ENCODE assay signal across 12 mouse cellular contexts in genomic region chr12:56536174-56536883, GRCm38 (mm10). TPM values are rescaled to one million over a fixed set of nuclear protein-coding genes. Genes with fewer than 3 reads are reported as not detected.
A peak's percentile ranks its signal among the peaks of the same experiment; 100 is the strongest.
DNase-seq lines count a peak whose midpoint lies in the region; ATAC-seq and TF ChIP-seq lines count a peak whose summit lies in the region.
"Had no signal": no experiment of that assay in that cellular context is flagged by ENCODE, and none has a peak within 500 bp of the region (broad histone marks: within the 10 kb centered on the region; RNA-seq: fewer than 3 reads in every experiment).

No protein-coding gene starts in this region.

- no peaks in the 10 kb centered on the region for H3K36me3 ChIP-seq in hindbrain, embryonic 14.5 days (replicated peaks; ENCODE audit: control insufficient read depth, insufficient read depth)
- no peaks in the 10 kb centered on the region for H3K36me3 ChIP-seq in hindbrain, embryonic 13.5 days
- H3K36me3 ChIP-seq in forebrain, embryonic 12.5 days (replicated peaks) = no peaks in the 10 kb centered on the region

- H3K9ac ChIP-seq in hindbrain, embryonic 14.5 days = no peak overlapping the region
- H3K9ac ChIP-seq in hindbrain, embryonic 13.5 days = no peak overlapping the region
- H3K9ac ChIP-seq in forebrain, embryonic 12.5 days = peak overlapping the region; percentile 66

- no peaks in the 10 kb centered on the region for H3K4me1 ChIP-seq in hindbrain, embryonic 14.5 days (replicated peaks; ENCODE audit: control insufficient read depth, insufficient read depth, low read length)
- H3K4me1 ChIP-seq in hindbrain, embryonic 13.5 days (replicated peaks) = peaks cover 24% of the 10 kb centered on the region
- peaks cover 23% of the 10 kb centered on the region for H3K4me1 ChIP-seq in forebrain, embryonic 12.5 days

- TF ChIP-seq CTCF in brain, embryonic 14.5 days (IDR thresholded peaks at IDR 0.05; ENCODE audit: borderline replicate concordance, extremely low read depth, insufficient read depth, insufficient read length) = no peak

- 0 out of 2 replicates have a peak overlapping the region, but pooled peaks have one; percentile 3 for H3K4me3 ChIP-seq in hindbrain, embryonic 14.5 days (replicated peaks; ENCODE audit: low read length)
- no peak overlapping the region; the same call in 1 of the 2 replicates for H3K4me3 ChIP-seq in hindbrain, embryonic 13.5 days
- peak overlapping the region; percentile 48 for H3K4me3 ChIP-seq in forebrain, embryonic 12.5 days (replicated peaks)

- no peak overlapping the region for H3K4me2 ChIP-seq in hindbrain, embryonic 14.5 days (replicated peaks)
- H3K4me2 ChIP-seq in hindbrain, embryonic 13.5 days = no peak overlapping the region
- H3K4me2 ChIP-seq in forebrain, embryonic 12.5 days = peak overlapping the region; percentile 43

- H3K27me3 ChIP-seq in hindbrain, embryonic 14.5 days (ENCODE audit: control insufficient read depth, insufficient read depth, low read length) = peaks cover 98% of the 10 kb centered on the region
- peaks cover 97% of the 10 kb centered on the region for H3K27me3 ChIP-seq in hindbrain, embryonic 13.5 days
- peaks cover 96% of the 10 kb centered on the region for H3K27me3 ChIP-seq in forebrain, embryonic 12.5 days

- no peak for DNase-seq in hindbrain, embryonic 14.5 days (ENCODE audit: low spot score)
- DNase-seq in brain, embryonic 14.5 days (ENCODE audit: low read depth) = peak; percentile 63
- peak; percentile 38 for DNase-seq in lung, postnatal 10 days
- no peak for DNase-seq in spleen, postnatal 4 days (ENCODE audit: low spot score in 2 of 2)
- no peak for DNase-seq in left cerebral cortex, adult 8-10 months (ENCODE audit: low spot score in 2 of 2)
- DNase-seq in cerebellum, postnatal 4 days (ENCODE audit: low spot score in 2 of 2) = no peak
- DNase-seq: adrenal gland, postnatal 25 days; thymus, postnatal 4 days had no signal

- WGBS in hindbrain, embryonic 14.5 days = 1% methylated on average over 43 of the region's 44 CpGs
- WGBS in hindbrain, embryonic 13.5 days = under 1% methylated on average over 40 of the region's 44 CpGs
- WGBS in forebrain, embryonic 12.5 days = under 1% methylated on average over 44 of the region's 44 CpGs

- TF ChIP-seq POLR2A in brain, embryonic 14.5 days (IDR thresholded peaks at IDR 0.05; ENCODE audit: borderline replicate concordance, extremely low read depth, insufficient read depth, insufficient read length, poor library complexity, severe bottlenecking) = no peak

- no peak for ATAC-seq in hindbrain, embryonic 14.5 days (ENCODE audit: low FRiP score)
- ATAC-seq in hindbrain, embryonic 13.5 days (ENCODE audit: low FRiP score) = no peak
- peak; percentile 21; the same call in 1 of the 2 replicates for ATAC-seq in forebrain, embryonic 12.5 days (ENCODE audit: low FRiP score)

- no peaks in the 10 kb centered on the region for H3K9me3 ChIP-seq in hindbrain, embryonic 14.5 days (ENCODE audit: control insufficient read depth, low read length)
- H3K9me3 ChIP-seq in hindbrain, embryonic 13.5 days = no peaks in the 10 kb centered on the region
- no peaks in the 10 kb centered on the region for H3K9me3 ChIP-seq in forebrain, embryonic 12.5 days

- no peak overlapping the region for H3K27ac ChIP-seq in hindbrain, embryonic 14.5 days
- no peak overlapping the region for H3K27ac ChIP-seq in hindbrain, embryonic 13.5 days
- peak overlapping the region; percentile 87 for H3K27ac ChIP-seq in forebrain, embryonic 12.5 days

RNA-seq across cellular contexts. Expression of gene Nkx2-1, which starts 0.4 kb away (rescaled TPM):
- not detected in 2 replicates for polyA plus RNA-seq in hindbrain, embryonic 14.5 days (2014; fragmentation: Nextera tagmentation; extraction: Ambion mirVana)
- polyA plus RNA-seq in hindbrain, embryonic 13.5 days (2015; fragmentation: Nextera tagmentation; extraction: Ambion mirVana) = 0.31 TPM in 1 of 2 replicates, not detected in the other
- 29.4 and 75.7 TPM in 2 replicates for polyA plus RNA-seq in brain, embryonic 14.5 days (2012; rRNA removed)
- 37.2 and 66.0 TPM in 2 replicates for polyA plus RNA-seq in forebrain, embryonic 12.5 days (2016; fragmentation: Nextera tagmentation; extraction: Ambion mirVana)
- 1 to 10 TPM in 3 of 4 experiments, under 1 TPM in 1; 0.89 to 2.3 (median 1.5) TPM for total RNA-seq in left cerebral cortex, adult 8-10 months (2022)
- total RNA-seq: adrenal gland, postnatal 25 days; MEL had no signal
- polyA plus RNA-seq: gonadal fat pad, adult 2 months had no signal

Comparison
In these comparisons a context has a peak if more than half of its experiments do, and no peak if none do; other contexts are left out.
1. DNase-seq: peak in brain, embryonic 14.5 days (single experiment) and lung, postnatal 10 days (single experiment); none in hindbrain, embryonic 14.5 days (single experiment), spleen, postnatal 4 days (0 of 2), left cerebral cortex, adult 8-10 months (0 of 2) and cerebellum, postnatal 4 days (0 of 2).
2. RNA of gene Nkx2-1, which starts 0.4 kb away (polyA plus RNA-seq): 37.2 to 66.0 TPM in forebrain, embryonic 12.5 days and 29.4 to 75.7 TPM in brain, embryonic 14.5 days; 0.31 TPM in hindbrain, embryonic 13.5 days and not detected in hindbrain, embryonic 14.5 days; every median in the first group is over 10 times any median in the second.